Mouse (Mus musculus): ENCODE results near the gene Tagln2.

DNA sequence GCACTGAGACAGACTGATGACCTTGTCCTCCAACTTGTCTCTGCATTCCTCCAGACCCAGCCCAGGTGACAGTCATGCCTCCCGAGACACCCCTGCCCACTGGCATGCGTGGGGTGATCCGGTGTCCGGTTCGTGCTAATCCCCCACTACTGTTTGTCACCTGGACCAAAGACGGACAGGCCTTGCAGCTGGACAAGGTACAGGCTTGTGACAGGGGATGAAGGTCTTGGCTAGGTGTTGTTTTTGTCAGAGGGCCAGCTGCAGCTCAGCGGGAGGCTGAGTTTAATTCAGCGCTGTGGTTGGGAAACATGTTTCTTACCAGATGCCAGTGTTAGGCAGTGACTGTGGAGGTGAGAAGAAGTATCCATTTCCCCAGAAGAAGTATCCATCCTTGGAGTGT is 7.8 kb upstream of the Tagln2 start:
- TF ChIP-seq POLR2A (IDR thresholded peaks at IDR 0.05; ENCODE audit: insufficient read length, low read depth) = no peak
- TF ChIP-seq E2F4 (IDR thresholded peaks at IDR 0.05; ENCODE audit: insufficient read depth) = no peak
- no peak for TF ChIP-seq TCF12 (IDR thresholded peaks at IDR 0.05; ENCODE audit: insufficient read depth, poor library complexity, severe bottlenecking)
- no peak for TF ChIP-seq SRF (IDR thresholded peaks at IDR 0.05; ENCODE audit: control insufficient read depth, insufficient read length, low read depth)
- TF ChIP-seq MAX (IDR thresholded peaks at IDR 0.05; ENCODE audit: low read depth) = no peak
- no peak for TF ChIP-seq POLR2AphosphoS2 (IDR thresholded peaks at IDR 0.05; ENCODE audit: insufficient read length, low read depth)
